Mouse (Mus musculus): Measurements from ENCODE around the gene Il13ra2.
"Not testable (repeated sequence)": the region's sequence is repeated elsewhere in the genome, so short reads cannot be mapped to it uniquely, and the experiment has no call there.

Il13ra2 gene

DNA sequence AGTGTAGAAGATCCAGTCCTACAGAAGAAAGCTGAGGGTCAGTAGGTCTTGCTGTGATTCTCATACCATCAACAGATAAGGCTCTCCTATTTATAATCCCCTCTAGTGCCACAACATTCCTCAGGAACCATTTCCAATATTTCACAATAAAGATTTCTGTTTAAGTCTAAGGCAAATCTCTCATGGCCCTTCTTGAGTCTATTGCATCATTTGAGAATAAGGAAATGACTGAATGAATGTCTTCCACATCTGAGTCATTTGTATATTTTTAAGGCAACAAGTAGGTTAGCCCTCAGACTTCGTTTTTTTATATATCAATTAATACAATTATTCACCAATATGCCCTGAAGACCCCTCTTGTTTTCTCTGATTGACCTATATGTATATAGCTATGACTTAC is at the start of gene Il13ra2:
Il13ra2 (minus strand) TSS at position 64 of the 400 bp plus-strand sequence.
- DNase-seq (ENCODE audit: low read depth, low spot score), result no peak

DNA sequence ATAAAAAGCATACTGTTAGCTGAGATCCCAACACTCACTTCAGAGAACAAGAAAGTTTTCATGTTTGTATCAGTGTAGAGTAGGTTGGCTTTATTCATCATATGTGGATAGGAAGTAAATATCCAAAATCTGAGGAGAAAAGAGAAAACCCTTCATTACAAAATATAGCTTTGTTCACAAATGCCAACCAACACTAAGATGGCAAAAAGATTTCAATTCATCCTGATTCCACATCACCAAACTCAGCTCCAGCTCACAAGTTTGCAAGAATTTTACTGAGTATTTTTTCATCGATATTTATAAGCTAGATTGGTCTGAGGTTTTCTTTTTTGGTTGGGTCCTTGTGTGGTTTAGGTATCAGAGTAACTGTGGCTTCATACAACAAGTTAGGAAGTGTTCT is 24.6 kb upstream of the Il13ra2 start, which contains the start of gene Vmn1r239-ps:
Vmn1r239-ps (minus strand) TSS at position 101 of the 400 bp plus-strand sequence.
- not testable (repeated sequence) for DNase-seq (ENCODE audit: low read depth, low spot score)

DNA sequence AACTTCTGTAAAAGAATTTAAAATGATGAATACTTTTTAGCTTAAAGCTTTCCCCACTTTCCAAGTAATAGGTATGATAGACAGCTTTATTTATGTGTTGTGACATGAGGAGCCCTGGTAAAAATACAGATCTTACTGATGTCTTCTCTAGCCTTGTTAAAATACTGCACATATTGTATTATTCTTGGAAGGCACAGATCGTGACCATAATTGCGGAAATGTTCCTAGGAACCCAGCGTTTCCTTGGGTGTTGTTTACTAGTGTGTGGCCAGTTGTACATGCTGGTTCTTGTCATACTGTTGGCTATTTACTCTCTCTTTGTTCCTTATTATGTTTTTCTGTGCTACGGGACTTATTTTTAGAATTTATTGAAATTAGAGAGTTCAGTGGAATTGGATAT is 14.4 kb upstream of the Il13ra2 start:
- no peak for DNase-seq (ENCODE audit: low read depth, low spot score)

DNA sequence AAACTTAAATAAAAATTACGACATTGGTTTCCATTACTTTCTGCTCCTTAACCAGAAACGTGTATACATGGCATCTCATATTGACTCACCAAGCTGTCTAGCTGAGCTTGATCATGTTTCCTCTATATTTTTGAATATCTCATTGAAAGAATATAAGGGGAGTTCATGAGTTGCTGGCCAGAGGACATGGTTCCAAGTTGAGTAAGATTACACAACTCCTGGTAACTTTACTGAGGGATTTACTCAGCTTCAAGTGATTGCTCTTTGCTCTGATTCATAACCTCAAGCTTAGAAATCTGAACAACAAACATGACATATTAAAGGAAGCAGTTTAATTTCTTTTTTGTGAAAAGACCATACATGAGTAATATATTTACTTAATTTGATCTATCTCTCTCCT is 6.4 kb upstream of the Il13ra2 start:
- DNase-seq (ENCODE audit: low read depth, low spot score), result no peak

DNA sequence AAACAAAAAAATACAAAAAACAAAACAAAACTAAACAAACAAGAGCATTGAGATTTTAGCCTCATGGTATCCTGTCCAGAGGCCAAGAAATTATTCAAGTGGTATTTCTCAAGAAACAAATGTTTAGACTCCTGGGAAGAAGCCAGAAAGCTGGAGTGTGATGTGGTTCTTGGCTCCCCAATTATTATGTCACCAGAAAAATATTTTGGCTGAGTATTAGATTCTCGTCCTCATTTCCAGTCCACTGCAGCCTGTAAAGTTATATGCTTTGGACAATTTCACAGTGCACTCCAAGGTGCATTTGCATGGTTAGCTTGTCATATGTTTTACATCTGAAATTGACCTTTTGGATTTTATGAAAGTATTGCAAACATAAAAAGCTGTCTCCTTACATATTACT is 761 bp upstream of the Il13ra2 start:
- DNase-seq (ENCODE audit: low read depth, low spot score), result no peak

DNA sequence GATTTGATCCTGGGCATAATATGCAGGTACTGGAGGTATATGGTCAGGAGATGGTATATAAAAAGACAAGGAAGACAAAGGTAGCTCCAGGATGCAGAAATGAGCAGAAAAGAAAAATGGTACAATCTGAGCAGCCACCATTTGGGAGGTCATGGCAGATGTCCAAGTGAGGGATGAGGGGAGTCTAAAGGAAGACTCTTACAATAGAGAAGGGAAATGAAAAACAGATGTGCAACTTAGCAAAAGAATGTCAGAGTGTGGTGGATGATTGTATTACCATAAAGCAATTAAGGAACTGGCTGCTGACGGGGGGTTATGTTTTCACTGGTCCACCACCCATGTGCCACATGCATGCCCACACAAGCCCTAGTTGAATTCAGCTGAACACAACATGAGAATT is 35.5 kb downstream of the Il13ra2 start:
- DNase-seq (ENCODE audit: low read depth, low spot score), result no peak

DNA sequence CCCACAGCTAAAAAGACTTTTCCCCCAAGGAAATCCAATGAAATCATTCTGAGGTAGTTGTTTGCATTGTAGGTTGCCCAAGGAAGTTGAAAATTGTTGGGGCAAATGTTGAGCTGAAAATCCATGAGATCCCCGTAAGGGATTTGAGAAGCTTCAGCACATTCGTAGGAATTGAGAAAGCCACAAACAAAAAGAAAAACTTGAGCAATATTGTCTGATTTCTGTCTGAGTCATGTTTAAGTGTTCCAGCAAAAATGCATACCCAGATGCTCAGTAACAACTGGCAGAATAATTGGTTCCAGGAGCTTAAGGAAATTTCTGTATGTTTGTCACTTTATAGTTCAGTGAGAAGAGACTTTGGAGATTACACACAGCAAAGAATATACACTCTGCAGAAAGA is 79.8 kb downstream of the Il13ra2 start:
- DNase-seq (ENCODE audit: low read depth, low spot score), result no peak
